Mouse (Mus musculus) hindbrain, embryonic 13.5 days (tissue): ENCODE results near the gene Nepro. TPM values are rescaled to one million over a fixed set of nuclear protein-coding genes. Genes with fewer than 3 reads are reported as not detected.

ENCODE experiments used
- ATAC-seq: fragments of 200-750 bp; cut with Nextera tagmentation; 2 replicates; pipeline ENCODE4 v1.8.0; 2017; ENCODE audit warnings: moderate TSS enrichment; ENCODE audit not compliant: low FRiP score
- H3K27ac ChIP-seq: fragments of 300-500 bp; sonication (generic); 2 replicates; pipeline ENCODE4 v1.5.1; 2015; ENCODE audit warnings: inconsistent platforms, mild to moderate bottlenecking, moderate library complexity
- H3K27me3 ChIP-seq: fragments of 300-500 bp; sonication (generic); 2 replicates; pipeline ENCODE4 v1.6.1; 2015; ENCODE audit warnings: mild to moderate bottlenecking, inconsistent platforms
- H3K36me3 ChIP-seq: fragments of 300-500 bp; sonication (generic); 2 replicates; pipeline ENCODE4 v1.6.1; 2015; ENCODE audit warnings: mild to moderate bottlenecking, inconsistent platforms
- H3K4me1 ChIP-seq: fragments of 300-500 bp; sonication (generic); replicated peaks from 2 replicates; pipeline ENCODE4 v1.6.1; 2015; ENCODE audit warnings: inconsistent platforms
- H3K4me2 ChIP-seq: fragments of 300-500 bp; sonication (generic); 2 replicates; pipeline ENCODE4 v1.6.1; 2015; ENCODE audit warnings: inconsistent platforms, mild to moderate bottlenecking, moderate library complexity
- H3K4me3 ChIP-seq: fragments of 300-500 bp; sonication (generic); 2 replicates; pipeline ENCODE4 v1.5.1; 2015; ENCODE audit warnings: mild to moderate bottlenecking, inconsistent platforms
- H3K9ac ChIP-seq: fragments of 300-500 bp; sonication (generic); 2 replicates; pipeline ENCODE4 v1.6.1; 2015; ENCODE audit warnings: mild to moderate bottlenecking, inconsistent platforms
- H3K9me3 ChIP-seq: fragments of 300-500 bp; sonication (generic); 2 replicates; pipeline ENCODE4 v1.6.1; 2016; ENCODE audit warnings: inconsistent platforms
- WGBS: fragments of 180-500 bp; shearing (Covaris S2); methylation state at CpG from one replicate; pipeline ENCODE4 v1.1.7; 2015; 5-methylcytosine and 5-hydroxymethylcytosine counted together
- polyA plus RNA-seq: library from polyadenylated mRNA; unstranded; fragments of >200 nt; fragmentation: Nextera tagmentation; extraction: Ambion mirVana; gene quantifications from 2 replicates; pipeline ENCODE4 v1.2.1, GENCODE M21; 2015

The Nepro gene
- polyA plus RNA-seq = 4.9 and 5.0 TPM in 2 replicates

GRCm38 (mm10) chr16:44724083-44724787 lies at the start of gene Nepro:
Gene Nepro (plus strand): TSS chr16:44724301.
- peak within 1 kb of the TSS; percentile 78 for H3K9ac ChIP-seq
- H3K4me2 ChIP-seq = peak within 1 kb of the TSS; percentile 71
- peaks cover 25% of the 10 kb centered on the region for H3K4me1 ChIP-seq
- H3K9me3 ChIP-seq = no peaks in the 10 kb centered on the region
- H3K27me3 ChIP-seq = no peaks in the 10 kb centered on the region
- peak; percentile 98 for ATAC-seq
- WGBS = under 1% methylated on average over 64 of the region's 64 CpGs
- peaks cover 15% of the 10 kb centered on the region for H3K36me3 ChIP-seq
- peak within 1 kb of the TSS; percentile 92 for H3K27ac ChIP-seq
- peak within 1 kb of the TSS; percentile 59 for H3K4me3 ChIP-seq

- peaks cover 50% of the 10 kb centered on the region for H3K4me1 ChIP-seq
- 88% methylated on average over 2 of the region's 2 CpGs for WGBS
- no peak overlapping the region for H3K4me3 ChIP-seq
- H3K4me2 ChIP-seq = no peak overlapping the region
- no peaks in the 10 kb centered on the region for H3K9me3 ChIP-seq
- H3K9ac ChIP-seq = no peak overlapping the region
- ATAC-seq = no peak
- 0 out of 2 replicates have a peak, but pooled peaks cover 4% of the 10 kb centered on the region for H3K27me3 ChIP-seq
- H3K36me3 ChIP-seq = no peaks in the 10 kb centered on the region
- no peak overlapping the region for H3K27ac ChIP-seq
Observed at GRCm38 (mm10) chr16:44676357-44676756, 47.7 kb upstream of the Nepro start.

- H3K4me3 ChIP-seq = peak overlapping the region; percentile 2; the same call in 1 of the 2 replicates
- peak overlapping the region; percentile 83 for H3K27ac ChIP-seq
- ATAC-seq = peak; percentile 83
- no peaks in the 10 kb centered on the region for H3K36me3 ChIP-seq
- H3K9me3 ChIP-seq = no peaks in the 10 kb centered on the region
- H3K4me1 ChIP-seq = peaks cover 34% of the 10 kb centered on the region
- WGBS = 29% methylated on average over 8 of the region's 8 CpGs
- peak overlapping the region; percentile 39 for H3K4me2 ChIP-seq
- H3K27me3 ChIP-seq = no peaks in the 10 kb centered on the region
- peak overlapping the region; percentile 21 for H3K9ac ChIP-seq
Observed at GRCm38 (mm10) chr16:44679082-44679481, 45.0 kb upstream of the Nepro start.

- Histone ChIP-seq H3K4me3 (peak overlapping the region; percentile 2; the same call in 1 of the 2 replicates), H3K4me1 (peaks cover 38% of the 10 kb centered on the region), H3K27ac (peak overlapping the region; percentile 83), H3K4me2 (peak overlapping the region; percentile 39), H3K9me3 (no peaks in the 10 kb centered on the region), H3K27me3 (no peaks in the 10 kb centered on the region), H3K9ac (peak overlapping the region; percentile 21), H3K36me3 (no peaks in the 10 kb centered on the region)
- peak; percentile 93 for ATAC-seq
- WGBS = 8% methylated on average over 8 of the region's 8 CpGs
Observed at GRCm38 (mm10) chr16:44679503-44679971, 44.6 kb upstream of the Nepro start.

GRCm38 (mm10) chr16:44680756-44681498 lies 43.2 kb upstream of the Nepro start:
- no peak overlapping the region for H3K9ac ChIP-seq
- peak overlapping the region; percentile 83 for H3K27ac ChIP-seq
- 60% methylated on average over 9 of the region's 9 CpGs for WGBS
- ATAC-seq = no peak
- H3K9me3 ChIP-seq = no peaks in the 10 kb centered on the region
- H3K4me2 ChIP-seq = no peak overlapping the region
- H3K27me3 ChIP-seq = no peaks in the 10 kb centered on the region
- H3K4me3 ChIP-seq = no peak overlapping the region
- no peaks in the 10 kb centered on the region for H3K36me3 ChIP-seq
- H3K4me1 ChIP-seq = peaks cover 49% of the 10 kb centered on the region

GRCm38 (mm10) chr16:44684646-44685045 lies 39.5 kb upstream of the Nepro start:
- WGBS = 76% methylated on average over 7 of the region's 7 CpGs

GRCm38 (mm10) chr16:44685401-44685800 lies 38.7 kb upstream of the Nepro start:
- no peak overlapping the region for H3K4me2 ChIP-seq
- no peaks in the 10 kb centered on the region for H3K9me3 ChIP-seq
- H3K4me3 ChIP-seq = no peak overlapping the region
- H3K27me3 ChIP-seq = no peaks in the 10 kb centered on the region
- ATAC-seq = no peak
- H3K27ac ChIP-seq = peak overlapping the region; percentile 64; the same call in 1 of the 2 replicates
- H3K36me3 ChIP-seq = no peaks in the 10 kb centered on the region
- no peak overlapping the region for H3K9ac ChIP-seq
- peaks cover 53% of the 10 kb centered on the region for H3K4me1 ChIP-seq
- 79% methylated on average over 7 of the region's 7 CpGs for WGBS

More at GRCm38 (mm10) chr16:44684646-44685045, 39.5 kb upstream of the Nepro start:
- Histone ChIP-seq H3K36me3 (no peaks in the 10 kb centered on the region), H3K9ac (no peak overlapping the region), H3K4me2 (no peak overlapping the region), H3K27ac (peak overlapping the region; percentile 64), H3K9me3 (no peaks in the 10 kb centered on the region), H3K4me1 (peaks cover 60% of the 10 kb centered on the region), H3K27me3 (no peaks in the 10 kb centered on the region), H3K4me3 (no peak overlapping the region)
- ATAC-seq = no peak

- H3K9ac ChIP-seq = peak overlapping the region; percentile 56
- H3K9me3 ChIP-seq = no peaks in the 10 kb centered on the region
- no peaks in the 10 kb centered on the region for H3K36me3 ChIP-seq
- peak overlapping the region; percentile 83 for H3K27ac ChIP-seq
- H3K4me3 ChIP-seq = peak overlapping the region; percentile 25
- H3K4me2 ChIP-seq = peak overlapping the region; percentile 51
- ATAC-seq = peak; percentile 90
- WGBS = 22% methylated on average over 20 of the region's 20 CpGs
- H3K4me1 ChIP-seq = peaks cover 46% of the 10 kb centered on the region
- H3K27me3 ChIP-seq = no peaks in the 10 kb centered on the region
Observed at GRCm38 (mm10) chr16:44686991-44687718, 36.9 kb upstream of the Nepro start.

GRCm38 (mm10) chr16:44687719-44688420 lies 36.2 kb upstream of the Nepro start:
- peak overlapping the region; percentile 25 for H3K4me3 ChIP-seq
- peak; percentile 52 for ATAC-seq
- whole genome bisulfite sequencing = 1% methylated on average over 18 of the region's 18 CpGs
- H3K36me3 ChIP-seq = no peaks in the 10 kb centered on the region
- H3K9me3 ChIP-seq = no peaks in the 10 kb centered on the region
- H3K4me1 ChIP-seq = peaks cover 46% of the 10 kb centered on the region
- H3K9ac ChIP-seq = peak overlapping the region; percentile 56
- peak overlapping the region; percentile 51 for H3K4me2 ChIP-seq
- H3K27me3 ChIP-seq = no peaks in the 10 kb centered on the region
- peak overlapping the region; percentile 83 for H3K27ac ChIP-seq

GRCm38 (mm10) chr16:44688507-44688906 lies 35.6 kb upstream of the Nepro start:
- H3K36me3 ChIP-seq = no peaks in the 10 kb centered on the region
- peak overlapping the region; percentile 83 for H3K27ac ChIP-seq
- peak overlapping the region; percentile 51; the same call in 1 of the 2 replicates for H3K9ac ChIP-seq
- WGBS = 3% methylated on average over 4 of the region's 4 CpGs
- H3K4me3 ChIP-seq = peak overlapping the region; percentile 25; the same call in 1 of the 2 replicates
- H3K4me2 ChIP-seq = peak overlapping the region; percentile 51
- H3K4me1 ChIP-seq = peaks cover 46% of the 10 kb centered on the region
- no peak for ATAC-seq
- H3K9me3 ChIP-seq = no peaks in the 10 kb centered on the region
- H3K27me3 ChIP-seq = no peaks in the 10 kb centered on the region

- Histone ChIP-seq H3K27ac (no peak overlapping the region), H3K4me3 (no peak overlapping the region), H3K4me2 (no peak overlapping the region), H3K9me3 (no peaks in the 10 kb centered on the region), H3K27me3 (no peaks in the 10 kb centered on the region), H3K36me3 (no peaks in the 10 kb centered on the region), H3K4me1 (peaks cover 31% of the 10 kb centered on the region), H3K9ac (no peak overlapping the region)
- ATAC-seq = no peak
- 81% methylated on average over 2 of the region's 2 CpGs for WGBS
Observed at GRCm38 (mm10) chr16:44690501-44690900, 33.6 kb upstream of the Nepro start.
